In the genomic region with DNA sequence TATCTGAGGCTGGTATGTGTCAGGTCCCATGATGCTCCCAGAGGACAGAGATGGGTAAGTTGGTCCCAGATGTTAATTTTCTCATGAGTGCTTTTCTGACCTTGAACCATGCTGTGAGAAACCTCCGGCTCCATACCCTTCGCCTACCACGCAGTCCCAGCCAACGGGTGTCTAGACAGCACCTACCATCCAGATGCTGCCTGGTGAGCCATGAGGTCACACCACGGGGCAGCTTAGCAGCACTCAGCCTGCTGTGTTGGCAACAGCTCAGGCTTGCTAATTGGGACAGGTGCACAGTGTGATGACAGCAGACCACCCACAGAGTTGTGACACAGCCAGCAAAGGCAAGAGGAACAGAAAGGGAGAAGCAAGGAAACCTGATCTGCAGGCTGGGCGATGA, we compare ENCODE assay signal across 8 mouse cellular contexts.
DNase-seq lines count a peak whose midpoint lies in the region; ATAC-seq and TF ChIP-seq lines count a peak whose summit lies in the region.

No protein-coding gene starts in this region.

- H3K4me3 ChIP-seq in gastrocnemius, adult 2 months, result no peak overlapping the region
- H3K4me3 ChIP-seq in MEL (ENCODE audit: control insufficient read depth in 1 of 2, insufficient read depth in 1 of 2, low read depth in 2 of 2, low read length in 2 of 2), result no peak overlapping the region
- no peak overlapping the region for H3K4me3 ChIP-seq in embryonic facial prominence, embryonic 11.5 days (ENCODE audit: low read depth, low read length)
- no peak overlapping the region for H3K4me3 ChIP-seq in limb, embryonic 11.5 days (ENCODE audit: low read depth, low read length)
- H3K4me3 ChIP-seq in layer of hippocampus, adult 2 months, result no peak overlapping the region

- DNase-seq in gastrocnemius, adult 2 months, result peak; percentile 18
- DNase-seq in gastrocnemius, adult 18-20 months (ENCODE audit: low spot score), result no peak
- peak; percentile 9 for DNase-seq in MEL (ENCODE audit: low read depth, low spot score)
- DNase-seq in embryonic facial prominence, embryonic 11.5 days (ENCODE audit: low spot score), result peak; percentile 51
- peak; percentile 38 for DNase-seq in limb, embryonic 11.5 days (ENCODE audit: low spot score)
- no peak for DNase-seq in layer of hippocampus, adult 2 months (ENCODE audit: low spot score in 2 of 2)
- DNase-seq in thymus, postnatal 36 days, result no peak
- DNase-seq in left cerebral cortex, adult 18-20 months (ENCODE audit: low spot score in 2 of 2), result no peak

- TF ChIP-seq EP300 in MEL (IDR thresholded peaks at IDR 0.05; ENCODE audit: low read depth in 1 of 2, low read length in 2 of 2), result no peak

- no peak for TF ChIP-seq POLR2A in MEL (IDR thresholded peaks at IDR 0.05; ENCODE audit: control insufficient read depth in 1 of 2, insufficient read depth in 1 of 2, low read depth in 1 of 2, low read length in 2 of 2, poor library complexity in 1 of 2)

- no peaks in the 10 kb centered on the region for H3K27me3 ChIP-seq in MEL (ENCODE audit: control insufficient read depth in 1 of 2, insufficient read depth in 2 of 2, low read length in 2 of 2)
- H3K27me3 ChIP-seq in embryonic facial prominence, embryonic 11.5 days (ENCODE audit: control insufficient read depth, insufficient read depth, low read length), result no peaks in the 10 kb centered on the region
- H3K27me3 ChIP-seq in limb, embryonic 11.5 days (ENCODE audit: control insufficient read depth, insufficient read depth, low read length), result no peaks in the 10 kb centered on the region

- no peak for TF ChIP-seq CTCF in gastrocnemius, adult 2 months (IDR thresholded peaks at IDR 0.05)
- no peak for TF ChIP-seq CTCF in MEL (IDR thresholded peaks at IDR 0.05 in 2 of 3, conservative IDR thresholded peaks at IDR 0.05 in 1 of 3; ENCODE audit: control insufficient read depth in 1 of 3, insufficient read depth in 1 of 3, low read depth in 2 of 3, low read length in 3 of 3, poor library complexity in 1 of 3, severe bottlenecking in 1 of 3)
- TF ChIP-seq CTCF in layer of hippocampus, adult 2 months (conservative IDR thresholded peaks at IDR 0.05), result no peak

- no peak overlapping the region for H3K4me2 ChIP-seq in embryonic facial prominence, embryonic 11.5 days (ENCODE audit: low read depth, low read length)
- no peak overlapping the region for H3K4me2 ChIP-seq in limb, embryonic 11.5 days (ENCODE audit: low read depth, severe bottlenecking)

- peak; percentile 89 for ATAC-seq in embryonic facial prominence, embryonic 11.5 days (replicated peaks; ENCODE audit: insufficient number of reproducible peaks, low FRiP score, low TSS enrichment, low read depth)
- ATAC-seq in limb, embryonic 11.5 days (ENCODE audit: insufficient number of reproducible peaks, low FRiP score, low TSS enrichment, low read depth), result peak; percentile 72; the same call in 1 of the 2 replicates

- intact Hi-C loops in gastrocnemius, adult 2 months (cut with DNase I), result no loop called here

- H3K27ac ChIP-seq in gastrocnemius, adult 2 months, result no peak overlapping the region
- H3K27ac ChIP-seq in MEL (ENCODE audit: control insufficient read depth, low read depth, low read length), result no peak overlapping the region
- H3K27ac ChIP-seq in embryonic facial prominence, embryonic 11.5 days (replicated peaks; ENCODE audit: low read depth, low read length), result no peak overlapping the region
- no peak overlapping the region for H3K27ac ChIP-seq in limb, embryonic 11.5 days (replicated peaks; ENCODE audit: low read depth, low read length)
- H3K27ac ChIP-seq in layer of hippocampus, adult 2 months, result no peak overlapping the region

- H3K36me3 ChIP-seq in MEL (ENCODE audit: control insufficient read depth in 1 of 2, insufficient read depth in 2 of 2, low read length in 2 of 2), result no peaks in the 10 kb centered on the region
- H3K36me3 ChIP-seq in embryonic facial prominence, embryonic 11.5 days (replicated peaks; ENCODE audit: control insufficient read depth, insufficient read depth, low read depth, low read length), result no peaks in the 10 kb centered on the region
- no peaks in the 10 kb centered on the region for H3K36me3 ChIP-seq in limb, embryonic 11.5 days (ENCODE audit: control insufficient read depth, insufficient read depth, low read length)

- H3K9ac ChIP-seq in MEL (ENCODE audit: control insufficient read depth, low read depth, low read length, poor library complexity, severe bottlenecking), result no peak overlapping the region
- no peak overlapping the region for H3K9ac ChIP-seq in embryonic facial prominence, embryonic 11.5 days (replicated peaks; ENCODE audit: low read length)
- H3K9ac ChIP-seq in limb, embryonic 11.5 days (ENCODE audit: low read length), result no peak overlapping the region

- H3K4me1 ChIP-seq in MEL (ENCODE audit: control insufficient read depth in 1 of 2, insufficient read depth in 2 of 2, low read length in 2 of 2), result no peaks in the 10 kb centered on the region
- H3K4me1 ChIP-seq in embryonic facial prominence, embryonic 11.5 days (ENCODE audit: control insufficient read depth, insufficient read depth, low read length), result no peaks in the 10 kb centered on the region
- H3K4me1 ChIP-seq in limb, embryonic 11.5 days (ENCODE audit: control insufficient read depth, insufficient read depth, low read length), result no peaks in the 10 kb centered on the region

- no peaks in the 10 kb centered on the region for H3K9me3 ChIP-seq in MEL (replicated peaks; ENCODE audit: insufficient read depth, low read length)
- H3K9me3 ChIP-seq in embryonic facial prominence, embryonic 11.5 days (replicated peaks; ENCODE audit: control insufficient read depth, low read length), result no peaks in the 10 kb centered on the region
- H3K9me3 ChIP-seq in limb, embryonic 11.5 days (ENCODE audit: control insufficient read depth, low read length), result no peaks in the 10 kb centered on the region

- WGBS in embryonic facial prominence, embryonic 11.5 days, result 24% methylated on average over 6 of the region's 6 CpGs
- 32% methylated on average over 6 of the region's 6 CpGs for WGBS in limb, embryonic 11.5 days

- H3K79me2 ChIP-seq in MEL (ENCODE audit: control insufficient read depth, insufficient read depth, low read length, poor library complexity), result no peaks in the 10 kb centered on the region

- no peak for TF ChIP-seq RAD21 in MEL (IDR thresholded peaks at IDR 0.05; ENCODE audit: low read depth, low read length)

TF ChIP-seq in MEL, 35 proteins besides CTCF, POLR2A, EP300 and RAD21:
- no peak for TF ChIP-seq CHD1 (IDR thresholded peaks at IDR 0.05; ENCODE audit: low read depth, low read length)

Comparison
In these comparisons a context has a peak if more than half of its experiments do, and no peak if none do; other contexts are left out.
1. DNase-seq: peak in gastrocnemius, adult 2 months (single experiment), MEL (single experiment), embryonic facial prominence, embryonic 11.5 days (single experiment) and limb, embryonic 11.5 days (single experiment); none in gastrocnemius, adult 18-20 months (single experiment), layer of hippocampus, adult 2 months (0 of 2), thymus, postnatal 36 days (0 of 2) and left cerebral cortex, adult 18-20 months (0 of 2).